Mouse (Mus musculus) embryo, embryonic 10 days (tissue): ENCODE data around the gene Ruvbl1.

Experiments used
- DNase-seq: peaks from one replicate; pipeline ENCODE4 v3.0.0-alpha.2; 2015; ENCODE audit warnings: low spot score

Ruvbl1 gene

DNA sequence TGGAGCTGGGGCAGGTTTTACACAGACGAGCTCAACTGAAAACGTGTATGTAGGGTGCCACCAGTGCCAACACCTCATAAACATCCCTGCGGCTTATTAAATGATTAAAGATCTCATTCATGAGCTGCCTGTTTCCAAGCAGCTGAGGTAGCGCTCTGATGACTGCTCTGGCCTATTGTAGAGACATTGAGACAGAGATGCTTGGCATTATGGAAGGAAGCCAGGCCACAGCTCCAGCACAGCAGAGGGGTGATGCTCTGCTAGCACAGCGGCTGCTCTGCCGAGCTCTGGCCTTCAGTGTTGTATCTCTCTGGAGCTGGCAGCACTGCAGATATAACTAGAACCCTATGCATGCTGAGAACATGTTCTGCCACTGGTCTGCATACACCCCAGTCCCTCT is 28.5 kb downstream of the Ruvbl1 start:
- DNase-seq = no peak

GRCm38 (mm10) chr6:88499481-88500404 is 34.5 kb downstream of the Ruvbl1 start:
- peak; percentile 82 for DNase-seq

DNA sequence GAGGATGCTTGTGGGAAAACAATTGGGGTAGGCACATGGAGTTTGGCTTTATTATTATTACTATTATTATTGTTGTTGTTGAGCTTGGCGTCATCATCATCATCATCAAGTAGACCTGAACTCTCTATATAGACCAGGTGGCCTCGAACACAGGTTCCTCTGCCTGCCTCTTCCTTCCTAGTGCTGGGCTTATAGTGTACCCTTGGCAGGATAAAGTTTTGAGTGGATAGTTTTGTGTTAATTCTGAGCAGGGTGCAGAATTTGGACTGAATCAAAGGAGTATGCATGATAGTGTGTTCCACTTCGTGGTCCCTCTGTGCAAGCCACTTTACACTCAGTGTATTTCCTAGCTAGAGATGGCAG is 35.2 kb downstream of the Ruvbl1 start:
- DNase-seq = no peak

DNA sequence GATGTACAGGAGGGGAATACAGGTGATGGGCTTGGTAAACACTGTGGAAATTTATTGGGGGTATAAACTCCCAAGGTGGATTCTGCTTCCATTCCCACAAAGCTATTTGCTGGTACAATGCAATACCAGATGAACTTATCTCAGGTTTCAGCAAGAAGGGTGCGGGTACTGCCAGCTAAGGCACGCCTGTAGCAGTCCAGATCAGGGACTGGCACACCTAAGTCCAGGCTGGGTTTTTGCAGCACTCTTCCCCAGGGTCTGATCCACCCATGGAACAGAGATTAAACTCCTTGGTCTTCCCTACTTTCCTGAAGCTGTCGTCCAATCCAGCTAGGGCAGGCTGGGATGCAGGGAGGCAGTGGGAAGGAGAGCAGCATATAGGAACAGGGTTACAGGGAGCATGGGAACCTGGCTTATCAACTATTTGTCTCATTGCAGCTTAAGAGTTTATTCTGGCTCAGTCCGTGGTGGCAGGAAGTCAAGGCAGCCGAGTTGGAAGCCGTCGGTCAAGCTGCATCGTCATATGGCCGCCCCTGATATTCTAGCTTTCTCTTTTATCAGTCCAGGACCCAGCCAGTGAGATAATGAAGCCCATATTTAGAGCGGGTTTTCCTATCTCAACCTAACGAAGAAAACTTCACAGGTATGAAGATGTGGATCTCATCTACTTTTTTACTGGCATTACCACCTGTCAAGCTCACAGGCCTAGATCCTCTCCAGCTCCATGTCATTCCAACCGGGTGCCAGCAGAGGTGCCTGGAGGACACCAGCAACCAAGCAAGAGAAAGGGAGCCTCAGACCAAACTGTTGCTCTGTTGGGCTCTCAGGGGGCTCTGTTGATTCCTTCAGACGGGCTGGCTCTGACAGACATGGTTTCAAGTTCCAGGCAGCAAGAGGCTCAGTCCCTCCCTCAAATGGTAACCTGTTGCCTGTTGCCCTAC is 37.1 kb downstream of the Ruvbl1 start:
- DNase-seq = no peak

- DNase-seq = no peak
These were observed 37.8 kb downstream of the Ruvbl1 start for GRCm38 (mm10) chr6:88503044-88503443.

DNA sequence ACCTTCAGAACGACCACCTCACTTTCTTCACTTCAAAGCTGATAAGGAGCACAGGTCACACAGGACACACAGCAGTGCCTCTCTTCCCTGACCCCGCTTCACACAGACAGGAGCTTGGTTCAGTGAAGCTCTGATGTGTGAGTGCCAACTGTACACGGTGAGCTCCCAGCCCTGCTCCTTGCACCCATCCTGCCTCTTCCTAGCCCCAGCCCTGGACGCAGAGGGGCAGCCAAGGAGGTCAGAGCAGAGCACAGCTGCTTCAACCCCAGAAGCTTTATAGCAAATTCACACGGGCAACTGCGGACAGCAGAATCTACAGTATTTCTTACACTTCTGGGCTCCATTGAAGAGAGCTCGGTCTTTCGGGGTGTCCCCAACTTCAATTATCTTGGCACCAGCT is 48.8 kb downstream of the Ruvbl1 start:
- no peak for DNase-seq

DNA sequence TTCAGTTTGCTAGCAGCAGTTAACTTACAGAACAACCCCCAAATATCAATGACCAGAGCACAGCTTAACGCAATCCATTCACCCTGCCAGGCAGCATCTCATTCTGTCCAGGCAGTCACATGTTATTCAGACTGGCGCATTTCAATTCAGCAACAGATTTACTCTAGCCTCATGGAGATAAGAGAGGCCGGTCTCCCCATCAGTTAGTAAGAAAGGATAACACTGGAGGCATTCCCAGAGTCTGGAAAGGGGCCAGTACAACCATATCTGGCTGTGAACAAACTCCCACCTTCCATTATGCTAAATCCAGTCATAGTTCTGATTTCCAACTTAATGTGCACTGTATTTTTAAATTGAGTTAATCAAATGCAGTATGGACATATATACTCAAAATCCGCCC is 49.3 kb downstream of the Ruvbl1 start:
- DNase-seq = no peak

- DNase-seq = no peak
These were observed 50.8 kb downstream of the Ruvbl1 start for GRCm38 (mm10) chr6:88515971-88516370.

DNA sequence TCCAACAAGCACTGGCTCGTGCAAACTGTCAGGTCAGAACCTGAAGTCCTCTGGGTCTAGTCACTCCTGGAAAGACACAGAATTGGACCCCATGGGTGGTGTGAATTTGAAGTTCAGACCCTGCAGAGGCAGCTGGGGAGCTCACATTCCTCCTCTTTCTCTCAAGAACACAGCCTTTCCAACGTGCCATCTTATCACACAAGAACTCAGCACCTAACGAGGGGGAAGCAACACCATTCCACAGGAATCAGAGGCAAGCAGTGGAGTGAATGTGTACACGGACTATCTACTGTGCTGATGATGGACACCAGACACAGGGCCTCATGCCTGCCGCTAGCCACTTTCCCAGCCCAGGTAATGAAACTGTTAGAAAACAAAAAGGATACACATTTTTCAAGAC is 51.5 kb downstream of the Ruvbl1 start:
- DNase-seq = no peak

DNA sequence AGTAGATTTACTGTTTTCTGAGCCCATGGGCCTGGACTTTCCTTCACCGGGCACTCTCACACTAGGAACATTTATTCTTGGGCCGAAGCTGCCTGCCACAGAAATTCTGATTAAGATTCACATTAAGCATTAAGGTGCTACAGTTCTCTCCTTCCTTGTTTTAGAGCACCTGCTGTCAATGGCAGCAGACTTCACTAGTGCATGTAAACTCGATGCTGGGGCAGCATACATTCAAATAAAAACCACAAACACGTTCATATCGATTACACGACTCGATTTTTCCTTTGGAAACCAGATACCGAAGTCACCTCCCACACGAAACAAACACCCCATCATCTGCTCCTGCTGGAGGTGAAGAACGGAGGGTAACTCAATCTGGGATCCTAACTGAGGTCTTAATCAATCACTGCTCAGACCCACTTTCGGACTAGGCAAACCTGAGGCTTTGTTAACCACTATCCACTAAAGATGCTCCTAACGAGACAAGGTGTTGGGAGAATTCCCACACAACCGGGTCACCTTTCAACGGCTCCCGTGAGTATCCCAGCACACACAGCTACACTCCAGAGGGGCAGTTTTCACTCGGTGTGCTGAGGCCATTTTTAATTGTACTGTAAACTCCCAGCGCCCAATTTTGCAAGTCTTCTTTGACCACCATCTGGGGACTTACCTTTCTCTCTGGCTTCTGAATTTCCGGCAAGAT is 52.6 kb downstream of the Ruvbl1 start:
- DNase-seq = no peak

DNA sequence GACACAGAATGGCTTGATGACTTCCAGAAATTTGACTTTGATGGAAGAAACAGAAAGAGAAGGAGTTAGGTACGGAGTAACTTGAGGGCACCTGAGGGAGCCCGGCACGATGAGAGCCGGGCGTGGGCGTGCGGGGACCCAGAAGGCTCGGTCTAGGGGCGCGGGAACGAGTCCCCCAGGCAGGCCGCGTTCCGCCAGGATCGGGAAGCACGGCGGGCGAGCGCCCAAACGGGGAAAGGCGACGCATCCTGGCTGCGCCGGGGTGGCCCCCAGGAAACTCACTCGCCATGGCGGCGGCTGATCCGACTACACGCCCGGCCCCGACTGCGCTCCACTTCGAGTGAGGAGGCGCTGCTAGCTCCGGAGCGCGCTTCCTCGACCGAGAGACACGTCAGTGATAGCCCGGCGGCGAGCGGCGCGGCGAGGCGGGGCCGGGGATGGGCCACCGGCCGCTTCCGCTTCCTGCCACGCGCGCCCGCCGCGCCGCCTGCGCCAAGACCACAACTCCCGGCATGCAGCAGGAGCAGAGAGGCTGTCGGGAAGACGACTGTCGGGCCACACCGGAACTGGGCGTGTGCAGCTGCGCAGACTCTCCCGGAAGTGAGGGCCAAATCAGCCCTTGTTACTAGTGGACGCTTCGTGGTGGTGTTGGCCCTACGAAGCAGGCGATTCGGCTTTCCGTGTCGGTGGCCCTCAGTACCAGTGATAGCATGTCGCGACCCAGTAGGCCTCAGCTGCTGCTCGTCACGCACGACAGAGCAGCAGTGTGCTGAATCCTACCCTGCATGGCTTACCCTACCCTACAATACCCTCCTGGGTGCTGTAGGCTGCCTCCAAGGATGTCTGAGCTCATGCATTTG is 53.4 kb downstream of the Ruvbl1 start, which contains the start of gene Sec61a1:
Gene Sec61a1 (minus strand): TSS at position 502 of the 860 bp plus-strand sequence.
- DNase-seq = peak; percentile 98

DNA sequence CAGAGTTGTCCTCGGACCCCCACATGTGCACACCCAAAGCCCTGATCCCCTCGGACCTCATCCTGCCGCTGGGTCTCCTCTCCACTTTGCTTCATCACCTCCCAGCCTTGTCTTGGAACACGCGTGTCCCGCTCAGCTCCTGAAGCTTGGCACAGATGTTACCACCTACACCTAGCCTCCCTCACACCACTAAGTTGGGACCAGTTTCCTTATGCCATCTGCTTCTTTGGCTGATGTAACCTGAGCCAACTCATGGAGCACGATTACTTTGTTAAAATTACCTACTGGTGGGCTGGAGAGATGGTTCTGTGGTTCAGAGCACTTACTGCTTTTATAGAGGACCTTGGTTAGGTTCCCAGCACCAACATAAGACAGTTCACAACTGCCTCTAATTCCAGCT is 56.6 kb downstream of the Ruvbl1 start:
- no peak for DNase-seq

DNA sequence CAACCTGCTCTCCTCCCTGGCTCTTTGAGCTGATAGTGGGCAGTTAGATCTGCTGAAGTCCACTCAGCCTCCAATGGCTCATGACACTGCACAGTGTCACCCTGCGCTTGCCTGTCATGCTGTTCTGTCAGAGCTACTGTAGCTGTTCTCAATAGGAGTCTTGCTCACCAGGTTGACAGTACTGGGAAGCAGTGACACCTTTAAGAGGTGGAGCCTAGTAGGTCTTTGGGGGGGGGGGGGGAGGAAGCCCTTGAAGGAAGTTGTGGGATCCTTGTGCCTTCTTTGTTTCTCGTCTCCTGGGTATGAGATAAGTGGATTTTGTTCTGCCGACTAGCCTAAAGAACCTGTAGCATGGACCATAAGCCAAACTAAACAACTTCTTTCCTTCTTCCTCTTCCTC is 57.4 kb downstream of the Ruvbl1 start:
- DNase-seq = no peak

GRCm38 (mm10) chr6:88523043-88523442 is 57.8 kb downstream of the Ruvbl1 start:
- no peak for DNase-seq

- DNase-seq = no peak
These were observed 58.2 kb downstream of the Ruvbl1 start for GRCm38 (mm10) chr6:88523451-88523850.

DNA sequence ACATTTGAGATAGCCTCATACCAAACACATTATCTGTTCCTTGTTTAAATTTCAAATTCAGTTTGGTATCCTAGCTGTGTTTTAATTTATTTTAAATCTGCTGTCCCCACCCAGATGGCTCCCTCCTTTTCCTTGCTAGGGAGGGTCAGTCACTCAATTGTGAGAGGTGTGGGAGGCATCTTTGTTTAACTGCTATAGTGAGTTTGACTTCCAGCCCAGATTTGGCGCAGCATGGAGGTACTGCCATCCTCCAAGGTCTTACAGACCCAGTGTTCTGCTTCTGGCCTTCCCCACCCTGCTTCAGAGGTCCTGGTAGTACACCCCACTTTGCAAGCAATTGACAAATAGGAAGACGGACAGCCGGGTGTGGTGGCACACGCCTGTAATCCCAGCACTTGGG is 58.8 kb downstream of the Ruvbl1 start:
- no peak for DNase-seq

DNA sequence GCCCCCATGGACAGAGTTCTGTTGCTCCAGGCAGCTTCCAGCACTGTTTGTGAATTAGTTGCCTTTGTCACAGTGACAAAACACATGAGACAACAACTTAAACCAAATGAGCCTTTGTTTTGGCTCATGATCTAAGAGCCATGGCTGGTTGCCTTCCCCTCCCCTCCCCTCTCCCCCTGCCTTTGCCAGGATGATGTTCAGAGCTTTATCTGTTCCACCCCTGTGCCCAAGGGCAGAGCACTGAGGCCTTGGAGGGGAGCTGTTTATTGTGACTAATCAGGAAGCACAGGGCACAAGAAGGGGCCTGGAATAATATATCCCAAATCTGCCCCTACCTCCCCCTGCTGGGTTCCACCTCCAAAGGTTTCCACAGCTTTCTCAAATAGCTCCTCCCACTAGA is 65.1 kb downstream of the Ruvbl1 start:
- DNase-seq = no peak

GRCm38 (mm10) chr6:88540093-88540755 is 75.0 kb downstream of the Ruvbl1 start:
- DNase-seq = no peak

GRCm38 (mm10) chr6:88544241-88544640 is 79.0 kb downstream of the Ruvbl1 start:
- no peak for DNase-seq

DNA sequence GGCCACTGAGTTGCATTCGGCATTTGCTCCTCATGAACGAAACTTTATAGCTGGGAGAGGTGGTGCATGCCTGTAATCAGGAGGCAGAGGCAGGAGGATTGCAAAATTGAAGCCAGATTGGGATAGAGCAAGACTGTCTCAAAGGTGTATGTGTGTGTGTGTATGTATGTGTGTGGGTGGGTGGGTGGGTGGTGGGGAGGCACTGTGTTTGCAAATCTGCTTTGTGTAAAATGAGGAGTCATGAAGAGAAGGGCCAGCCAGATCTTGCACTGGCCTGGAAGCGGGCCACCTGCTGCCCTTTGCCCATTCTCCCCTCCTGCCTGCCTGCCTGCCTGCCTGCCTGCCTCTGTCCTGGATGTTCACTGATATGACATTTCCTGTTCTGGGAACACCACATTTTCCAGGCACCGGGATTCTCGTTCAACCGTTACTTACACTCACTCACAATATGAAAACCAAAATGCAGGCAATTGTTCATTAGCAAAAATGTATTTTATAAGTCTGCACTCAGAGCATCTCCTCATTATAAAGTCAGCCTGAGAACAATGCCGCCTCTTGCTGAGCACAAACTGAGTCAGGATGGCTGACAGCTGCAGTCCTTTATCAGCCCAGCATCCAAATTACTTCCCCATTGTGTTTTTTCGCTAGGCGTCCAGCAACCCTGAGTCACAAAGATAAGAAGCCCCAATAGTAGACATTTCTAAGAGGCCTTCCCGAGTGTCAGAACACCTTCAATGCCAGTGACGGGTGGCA is 79.6 kb downstream of the Ruvbl1 start:
- DNase-seq = no peak
